Mouse (Mus musculus) subcutaneous adipose tissue, adult 2 months (tissue): ENCODE measurements around the gene Atp6v0c. TPM values are rescaled to one million over a fixed set of nuclear protein-coding genes. Genes with fewer than 3 reads are reported as not detected.

Experiments
- polyA plus RNA-seq: library from polyadenylated mRNA; depleted of rRNA; stranded (reverse); fragments of >200 nt; gene quantifications from 2 replicates; pipeline ENCODE4 v1.2.3, GENCODE M21; 2012; ENCODE audit warnings: low replicate concordance; rRNA removed

The Atp6v0c gene
- polyA plus RNA-seq = 819 and 932 TPM in 2 replicates

DNA sequence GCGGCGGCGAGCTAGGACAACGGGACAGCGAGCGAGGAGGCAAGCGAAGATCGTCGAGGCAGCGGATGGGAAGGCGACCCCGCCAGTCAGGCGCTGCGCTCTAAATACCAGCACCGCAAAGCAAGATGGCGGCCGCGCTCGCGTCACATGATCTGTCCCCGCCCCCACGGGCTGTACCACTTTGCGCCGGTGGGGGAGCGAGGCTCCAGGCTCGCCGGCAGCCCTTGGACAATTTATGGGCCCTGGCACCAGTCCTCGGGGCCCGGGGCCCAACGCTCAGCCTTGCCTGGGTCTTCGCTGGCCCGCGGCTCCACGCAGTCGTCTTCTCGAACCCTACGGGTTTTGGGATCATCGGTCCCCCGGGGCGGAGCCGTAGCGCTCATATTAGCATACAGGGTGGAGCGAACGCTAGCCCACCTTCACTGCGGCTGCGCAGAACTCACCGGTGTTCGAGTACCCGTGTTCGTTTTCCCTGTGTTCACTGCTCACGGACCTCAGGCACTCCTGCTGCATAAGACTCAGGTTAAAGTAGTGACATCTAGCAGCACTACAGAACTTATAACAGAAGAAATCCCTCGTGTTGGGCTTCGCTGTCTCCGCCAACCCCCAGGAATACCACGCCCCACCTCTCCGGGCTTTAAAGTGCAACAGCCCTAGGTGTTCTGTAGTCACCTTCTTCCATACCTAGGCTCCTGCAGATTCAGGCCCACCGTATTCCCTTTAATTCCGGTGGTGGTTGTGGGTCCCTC lies at the start of gene Atp6v0c:
Gene Atp6v0c, minus strand, starts transcription at position 386 of the 749 bp plus-strand sequence.

GRCm38 (mm10) chr17:24209043-24209915 lies 39.8 kb upstream of the Atp6v0c start, which contains the start of gene Ntn3:
Ntn3 (minus strand) TSS chr17:24209531.

DNA sequence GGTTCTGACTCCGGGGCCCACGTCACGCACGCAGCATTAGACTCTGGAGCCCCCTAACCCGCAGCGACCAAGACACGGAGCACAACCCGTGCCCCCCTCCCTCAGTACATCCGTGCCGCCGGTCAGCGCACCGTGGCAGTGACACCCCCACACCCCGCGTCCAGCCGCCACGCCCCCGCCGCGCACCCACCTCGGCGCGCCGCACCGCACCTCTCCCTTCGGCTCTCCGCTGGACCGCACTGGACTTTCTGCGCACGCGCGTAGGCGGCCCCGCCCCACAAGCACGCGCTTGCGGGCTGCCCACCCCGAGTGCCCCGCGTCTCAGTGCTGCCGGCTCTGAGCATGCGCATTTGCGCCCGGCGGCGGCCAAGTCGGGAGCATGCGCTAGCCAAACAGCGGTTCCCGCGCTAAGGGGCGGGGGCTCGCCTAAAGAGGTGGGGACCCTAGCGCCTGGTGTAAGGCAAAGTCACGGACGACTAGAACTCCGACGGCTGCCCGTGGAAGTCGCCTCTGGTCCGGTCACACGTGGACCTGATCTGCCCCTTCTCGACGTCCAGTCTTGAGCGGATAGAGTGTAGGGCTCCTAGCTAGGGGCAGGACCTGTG lies 35.9 kb upstream of the Atp6v0c start, which contains the start of gene Tbc1d24:
Gene Tbc1d24, minus strand, starts transcription at position 279 of the 605 bp plus-strand sequence.

GRCm38 (mm10) chr17:24163176-24163962 lies 6.1 kb downstream of the Atp6v0c start, which contains the start of gene Amdhd2:
Amdhd2 (minus strand) TSS chr17:24163766.

DNA sequence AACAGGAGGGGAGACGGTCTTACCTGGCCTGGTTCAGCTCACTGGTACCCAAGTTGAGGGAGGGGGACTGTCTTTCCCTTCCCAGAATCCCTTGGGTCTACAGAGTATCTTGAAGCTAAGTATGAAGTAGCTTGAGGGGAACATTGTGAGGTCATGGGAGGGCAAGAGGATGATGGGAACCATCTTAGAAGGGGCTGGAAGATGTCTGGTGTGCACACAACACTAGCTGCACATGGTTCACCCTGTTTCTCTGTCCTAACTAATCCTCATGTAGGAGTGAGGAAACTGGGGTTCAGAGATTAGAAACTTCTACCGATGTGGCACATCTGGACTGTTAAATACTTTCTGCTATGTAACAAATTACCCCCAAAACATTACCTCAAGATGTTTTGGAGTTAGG lies 18.7 kb downstream of the Atp6v0c start, which contains the start of gene Pdpk1:
Gene Pdpk1, minus strand, starts transcription at position 101 of the 400 bp plus-strand sequence.

Other genes starting within 250 kb of the Atp6v0c start
- not detected in 2 replicates for gene Sbp, start 228.0 kb downstream of the Atp6v0c start, polyA plus RNA-seq
- not detected in 2 replicates for gene Sbpl, start 214.4 kb downstream of the Atp6v0c start, polyA plus RNA-seq
- gene Prss30, start 189.1 kb downstream of the Atp6v0c start, polyA plus RNA-seq = 0.37 and 1.5 TPM in 2 replicates
- 1.0 TPM in 1 of 2 replicates, not detected in the other for gene Prss22, start 171.6 kb downstream of the Atp6v0c start, polyA plus RNA-seq
- gene Prss27, start 131.6 kb downstream of the Atp6v0c start, polyA plus RNA-seq = 2.3 and 9.7 TPM in 2 replicates
- gene Kctd5, start 96.2 kb downstream of the Atp6v0c start, polyA plus RNA-seq = 17.6 and 36.4 TPM in 2 replicates
- gene Pdpk1, start 18.8 kb downstream of the Atp6v0c start, polyA plus RNA-seq = 22.3 and 23.3 TPM in 2 replicates
- 43.6 and 56.5 TPM in 2 replicates for gene Amdhd2, start 5.9 kb downstream of the Atp6v0c start, polyA plus RNA-seq
- 18.9 and 36.2 TPM in 2 replicates for gene Tbc1d24, start 35.9 kb upstream of the Atp6v0c start, polyA plus RNA-seq
- gene Ntn3, start 39.8 kb upstream of the Atp6v0c start, polyA plus RNA-seq = 7.1 and 13.6 TPM in 2 replicates
- gene Tedc2, start 51.1 kb upstream of the Atp6v0c start, polyA plus RNA-seq = 8.0 and 12.3 TPM in 2 replicates
- 1.4 and 8.8 TPM in 2 replicates for gene Ccnf, start 81.8 kb upstream of the Atp6v0c start, polyA plus RNA-seq
- gene Abca17, start 181.4 kb upstream of the Atp6v0c start, polyA plus RNA-seq = 0.05 TPM in 1 of 2 replicates, not detected in the other
- gene Abca3, start 182.2 kb upstream of the Atp6v0c start, polyA plus RNA-seq = 39.5 and 58.9 TPM in 2 replicates
- gene Rnps1, start 244.9 kb upstream of the Atp6v0c start, polyA plus RNA-seq = 66.9 and 162 TPM in 2 replicates